Mouse (Mus musculus) lung, postnatal 0 days (tissue): Measurements from ENCODE around the gene Ralgapa1.

ENCODE experiments used
- CTCF ChIP-seq: IDR thresholded peaks from 2 replicates; pipeline ENCODE4 v1.5.1; 2016; ENCODE audit warnings: antibody characterized with exemption, mild to moderate bottlenecking
- EP300 ChIP-seq: IDR thresholded peaks from 2 replicates; pipeline ENCODE4 v1.6.1; 2016; ENCODE audit warnings: antibody characterized with exemption, mild to moderate bottlenecking, control low read depth

- no peak for TF ChIP-seq CTCF
- TF ChIP-seq EP300, result no peak
Observed at GRCm38 (mm10) chr12:55860631-55861030, 39.7 kb upstream of the Ralgapa1 start.
